Mouse (Mus musculus) CH12.LX (cell line): Measurements from ENCODE around the gene Tshz3.

Experiments
- EP300 ChIP-seq: IDR thresholded peaks from 2 replicates; pipeline ENCODE4 v1.6.1; 2011; ENCODE audit warnings: low read length, improper control_type of control experiment
- HCFC1 ChIP-seq: IDR thresholded peaks from 2 replicates; pipeline ENCODE4 v1.6.1; 2012; ENCODE audit warnings: low read depth, mild to moderate bottlenecking, inconsistent platforms, low read length, improper control_type of control experiment
- MAFK ChIP-seq: IDR thresholded peaks from 2 replicates; pipeline ENCODE4 v1.6.1; 2011; ENCODE audit warnings: low read length, improper control_type of control experiment; ENCODE audit not compliant: insufficient replicate concordance
- MEF2A ChIP-seq: IDR thresholded peaks from 2 replicates; pipeline ENCODE4 v1.6.1; 2014; ENCODE audit warnings: low read depth, mild to moderate bottlenecking, inconsistent platforms, low read length, improper control_type of control experiment, borderline replicate concordance
- POLR2A ChIP-seq: IDR thresholded peaks from 2 replicates; pipeline ENCODE4 v1.6.1; 2011; ENCODE audit warnings: low read depth, mild to moderate bottlenecking, improper control_type of control experiment, low read length
- SMC3 ChIP-seq: IDR thresholded peaks from 2 replicates; pipeline ENCODE4 v1.6.1; 2011; ENCODE audit warnings: low read depth, low read length, improper control_type of control experiment
- ZC3H11A ChIP-seq: IDR thresholded peaks from 2 replicates; pipeline ENCODE4 v1.6.1; 2012; ENCODE audit warnings: low read depth, mild to moderate bottlenecking, inconsistent platforms, low read length, improper control_type of control experiment
- ZKSCAN1 ChIP-seq: IDR thresholded peaks from 2 replicates; pipeline ENCODE4 v1.6.1; 2012; ENCODE audit warnings: low read depth, inconsistent platforms, low read length, improper control_type of control experiment, borderline replicate concordance

DNA sequence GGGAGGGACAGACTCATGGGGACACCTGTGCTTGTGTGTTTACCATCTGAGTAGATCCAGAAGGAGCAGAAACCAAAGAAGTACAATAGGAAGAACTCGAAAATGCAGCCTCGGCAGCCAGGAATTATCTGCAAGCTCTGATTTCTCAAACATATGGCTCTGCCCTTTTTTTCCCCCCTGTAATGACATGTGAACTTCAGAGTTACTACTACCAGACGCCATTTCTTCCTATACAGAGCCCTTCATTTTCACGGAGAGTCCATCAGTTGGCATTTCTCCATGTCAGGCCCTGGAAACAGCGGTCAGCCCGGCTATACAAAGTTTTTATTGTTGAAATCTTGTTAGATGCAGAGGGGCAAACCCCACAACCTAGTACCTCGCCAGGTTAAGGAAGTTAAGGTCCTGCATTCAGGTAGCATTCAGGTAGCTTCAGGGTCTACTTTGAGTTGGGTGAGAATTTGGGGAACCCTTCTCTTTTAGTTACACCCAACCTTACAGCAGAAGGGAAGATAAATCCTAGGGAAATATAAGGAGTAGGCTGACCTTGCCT is 3.2 kb upstream of the Tshz3 start:
- TF ChIP-seq POLR2A, result no peak
- no peak for TF ChIP-seq MEF2A
- TF ChIP-seq ZC3H11A, result no peak
- TF ChIP-seq ZKSCAN1, result no peak
- TF ChIP-seq SMC3, result no peak
- TF ChIP-seq EP300, result no peak
- TF ChIP-seq MAFK, result no peak
- TF ChIP-seq HCFC1, result no peak
